Mouse (Mus musculus) forebrain, embryonic 14.5 days (tissue): ENCODE measurements around the gene Cfdp1. TPM values are rescaled to one million over a fixed set of nuclear protein-coding genes. Genes with fewer than 3 reads are reported as not detected.

ENCODE experiments used
- ATAC-seq: fragments of 200-750 bp; cut with Nextera tagmentation; 2 replicates; pipeline ENCODE4 v1.8.0; 2017; ENCODE audit warnings: mild to moderate bottlenecking, moderate library complexity
- DNase-seq: peaks from one replicate; pipeline ENCODE4 v3.0.0-alpha.2; 2015; ENCODE audit warnings: low spot score
- H3K27ac ChIP-seq: fragments of 300-500 bp; sonication (generic); 2 replicates; pipeline ENCODE4 v1.5.1; 2014; ENCODE audit warnings: low read depth, mild to moderate bottlenecking, control low read depth, low read length, moderate library complexity
- H3K27me3 ChIP-seq: fragments of 300-500 bp; sonication (generic); replicated peaks from 2 replicates; pipeline ENCODE4 v1.6.1; 2014; ENCODE audit warnings: low read length, control low read depth, mixed read lengths; ENCODE audit not compliant: control insufficient read depth, insufficient read depth
- H3K36me3 ChIP-seq: fragments of 300-500 bp; sonication (generic); 2 replicates; pipeline ENCODE4 v1.6.1; 2014; ENCODE audit warnings: low read length, control low read depth; ENCODE audit not compliant: control insufficient read depth, insufficient read depth
- H3K4me1 ChIP-seq: fragments of 300-500 bp; sonication (generic); 2 replicates; pipeline ENCODE4 v1.6.1; 2014; ENCODE audit warnings: antibody characterized with exemption, low read length, control low read depth; ENCODE audit not compliant: control insufficient read depth, insufficient read depth
- H3K4me2 ChIP-seq: fragments of 300-500 bp; sonication (generic); 2 replicates; pipeline ENCODE4 v1.6.1; 2014; ENCODE audit warnings: mild to moderate bottlenecking, control low read depth, low read length
- H3K4me3 ChIP-seq: fragments of 300-500 bp; sonication (generic); 2 replicates; pipeline ENCODE4 v1.5.1; 2014; ENCODE audit warnings: low read depth, low read length, control low read depth
- H3K9ac ChIP-seq: fragments of 300-500 bp; sonication (generic); 2 replicates; pipeline ENCODE4 v1.6.1; 2014; ENCODE audit warnings: mild to moderate bottlenecking, low read length, control low read depth, moderate library complexity
- H3K9me3 ChIP-seq: fragments of 300-500 bp; sonication (generic); replicated peaks from 2 replicates; pipeline ENCODE4 v1.6.1; 2016; ENCODE audit warnings: low read length, control low read depth, mixed read lengths; ENCODE audit not compliant: control insufficient read depth
- WGBS: fragments of 180-500 bp; shearing (Covaris S2); extraction: QIAGEN DNeasy Blood & Tissue Kit; methylation state at CpG from one replicate; pipeline ENCODE4 v1.1.7; 2014; 5-methylcytosine and 5-hydroxymethylcytosine counted together
- polyA plus RNA-seq: library from polyadenylated mRNA; unstranded; fragments of >200 nt; fragmentation: Nextera tagmentation; extraction: Ambion mirVana; gene quantifications from 2 replicates; pipeline ENCODE4 v1.2.1, GENCODE M21; 2014

Gene Cfdp1
- polyA plus RNA-seq, 1 experiment from 2014 or later: 173 TPM

DNA sequence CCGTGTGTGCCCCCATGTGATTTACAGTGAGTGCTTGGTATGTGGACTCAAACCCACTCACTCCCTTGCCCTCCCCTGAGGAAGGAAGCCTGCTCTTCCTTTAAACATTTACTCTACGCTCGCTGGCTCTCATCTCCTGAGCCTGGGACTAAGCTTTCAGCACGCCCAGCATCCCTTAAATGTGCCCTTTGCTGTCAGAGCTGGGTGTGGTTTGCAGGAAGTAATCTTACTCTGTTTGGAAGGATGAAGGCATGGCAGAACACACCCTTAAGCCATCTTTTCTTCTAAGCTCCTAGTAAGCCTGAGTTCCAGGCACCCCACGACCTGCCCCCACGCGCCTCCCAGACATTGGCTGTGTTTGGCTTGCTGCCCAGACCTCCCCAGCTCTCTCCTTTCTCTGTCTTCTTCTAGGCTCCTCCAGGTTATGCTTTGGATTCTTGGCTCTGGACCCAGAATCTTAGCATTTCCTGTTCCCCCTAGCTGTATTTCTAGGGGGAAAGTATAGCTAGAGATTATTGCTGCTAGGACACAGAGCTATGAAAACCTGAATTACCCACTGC is 34.1 kb upstream of the Cfdp1 start:
- 0 out of 2 replicates have a peak, but pooled peaks cover 4% of the 10 kb centered on the region for H3K4me1 ChIP-seq
- H3K36me3 ChIP-seq: no peaks in the 10 kb centered on the region
- H3K27me3 ChIP-seq: peaks cover 35% of the 10 kb centered on the region
- no peak overlapping the region for H3K9ac ChIP-seq
- no peak overlapping the region for H3K4me2 ChIP-seq
- no peak overlapping the region for H3K27ac ChIP-seq
- no peaks in the 10 kb centered on the region for H3K9me3 ChIP-seq
- DNase-seq: no peak
- H3K4me3 ChIP-seq: no peak overlapping the region
- WGBS: 39% methylated on average over 7 of the region's 7 CpGs
- ATAC-seq: no peak

DNA sequence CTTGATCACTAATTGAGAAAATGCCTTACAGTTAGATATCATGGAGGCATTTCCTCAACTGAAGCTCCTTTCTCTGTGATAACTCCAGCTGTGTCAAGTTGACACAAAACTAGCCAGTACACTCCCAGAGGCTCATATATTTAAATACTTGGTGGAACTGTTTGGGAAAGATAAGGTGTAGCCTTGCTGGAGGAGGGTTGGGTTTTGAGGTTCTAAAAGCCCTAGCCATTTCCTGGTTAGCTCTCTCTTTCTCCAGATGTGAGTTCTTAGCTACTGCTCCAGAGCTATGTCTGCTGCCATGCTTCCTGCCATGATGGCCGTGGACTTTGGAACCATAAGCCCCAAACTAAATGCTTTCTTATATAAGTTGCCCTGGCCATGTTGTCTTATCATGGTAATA is 33.4 kb upstream of the Cfdp1 start:
- Histone ChIP-seq H3K9me3 (no peaks in the 10 kb centered on the region), H3K4me1 (0 out of 2 replicates have a peak, but pooled peaks cover 4% of the 10 kb centered on the region), H3K9ac (no peak overlapping the region), H3K36me3 (no peaks in the 10 kb centered on the region), H3K4me3 (no peak overlapping the region), H3K4me2 (no peak overlapping the region), H3K27me3 (peaks cover 33% of the 10 kb centered on the region), H3K27ac (no peak overlapping the region)
- no peak for ATAC-seq
- no peak for DNase-seq
- WGBS: 80% methylated on average over 1 of the region's 1 CpGs

DNA sequence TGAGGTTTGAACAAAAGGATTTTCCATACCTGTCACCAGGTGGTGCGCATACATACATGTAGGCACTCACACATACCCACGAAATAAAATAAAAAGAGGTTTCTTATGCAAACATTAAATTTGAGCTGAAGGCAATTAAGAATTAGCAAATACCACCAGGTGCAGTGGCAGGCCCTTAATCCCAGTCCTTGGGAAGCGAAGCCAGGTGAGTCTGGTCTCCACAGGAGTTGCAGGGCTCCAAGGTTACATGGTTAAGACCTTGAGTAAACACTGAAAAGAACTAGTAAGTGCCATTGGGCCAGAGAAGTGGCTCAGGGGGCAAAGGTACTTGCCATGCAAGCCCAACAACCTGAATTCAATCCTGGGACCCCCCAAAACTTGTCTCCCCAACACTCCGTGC is 29.5 kb upstream of the Cfdp1 start:
- no peak overlapping the region for H3K9ac ChIP-seq
- H3K36me3 ChIP-seq: no peaks in the 10 kb centered on the region
- 86% methylated on average over 4 of the region's 4 CpGs for WGBS
- no peaks in the 10 kb centered on the region for H3K4me1 ChIP-seq
- H3K27ac ChIP-seq: no peak overlapping the region
- no peaks in the 10 kb centered on the region for H3K27me3 ChIP-seq
- H3K9me3 ChIP-seq: no peaks in the 10 kb centered on the region
- DNase-seq: no peak
- no peak overlapping the region for H3K4me3 ChIP-seq
- ATAC-seq: no peak
- H3K4me2 ChIP-seq: no peak overlapping the region

DNA sequence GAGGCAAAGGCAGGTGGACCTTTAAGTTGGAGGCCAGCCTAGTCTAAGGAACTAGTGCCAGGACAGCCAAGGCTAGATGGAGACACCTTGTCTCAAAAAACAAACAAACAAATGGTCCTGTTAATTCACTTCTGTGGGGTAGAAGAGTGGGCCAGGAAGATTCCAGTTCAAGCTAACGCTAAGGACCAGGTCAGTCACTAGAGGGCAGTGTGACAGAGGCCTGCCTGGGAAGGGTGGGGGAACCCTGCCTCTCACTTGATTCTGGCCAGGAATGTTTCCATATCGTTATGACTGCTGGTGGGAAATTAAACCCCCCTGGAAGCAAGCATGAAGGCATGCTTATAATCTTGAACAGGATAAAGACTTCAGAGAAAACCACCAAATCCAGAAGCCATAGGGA is 27.5 kb upstream of the Cfdp1 start:
- Histone ChIP-seq H3K4me2 (no peak overlapping the region), H3K36me3 (no peaks in the 10 kb centered on the region), H3K4me1 (no peaks in the 10 kb centered on the region), H3K27ac (no peak overlapping the region), H3K9ac (no peak overlapping the region), H3K4me3 (no peak overlapping the region), H3K27me3 (no peaks in the 10 kb centered on the region), H3K9me3 (no peaks in the 10 kb centered on the region)
- ATAC-seq: 0 out of 2 replicates have a peak, but pooled peaks have one; percentile 23
- WGBS: 0% methylated on average over 2 of the region's 2 CpGs
- DNase-seq: peak; percentile 68

DNA sequence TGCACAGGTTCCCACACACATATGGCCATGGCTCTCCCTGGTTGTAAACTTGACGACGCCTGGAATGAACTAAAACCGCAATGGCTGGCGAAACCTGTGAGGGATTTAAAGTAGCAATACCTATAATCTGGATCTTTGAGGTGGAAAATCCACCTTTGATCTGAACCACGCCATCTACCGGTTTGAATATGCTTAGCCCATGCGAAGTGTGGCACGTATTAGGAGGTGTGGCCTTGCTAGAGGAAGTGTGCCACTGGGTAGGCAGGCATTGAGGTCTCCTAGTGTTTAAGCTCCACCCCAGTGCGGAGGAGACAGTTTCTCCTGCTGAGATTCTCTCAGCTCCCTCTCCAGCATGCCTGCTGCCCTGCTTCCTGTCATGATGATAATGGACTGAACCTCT is 23.6 kb upstream of the Cfdp1 start:
- 72% methylated on average over 9 of the region's 9 CpGs for WGBS
- Histone ChIP-seq H3K27me3 (no peaks in the 10 kb centered on the region), H3K4me1 (peaks cover 5% of the 10 kb centered on the region), H3K9ac (no peak overlapping the region), H3K9me3 (no peaks in the 10 kb centered on the region), H3K36me3 (no peaks in the 10 kb centered on the region), H3K4me2 (no peak overlapping the region), H3K4me3 (no peak overlapping the region), H3K27ac (no peak overlapping the region)
- DNase-seq: no peak
- no peak for ATAC-seq

DNA sequence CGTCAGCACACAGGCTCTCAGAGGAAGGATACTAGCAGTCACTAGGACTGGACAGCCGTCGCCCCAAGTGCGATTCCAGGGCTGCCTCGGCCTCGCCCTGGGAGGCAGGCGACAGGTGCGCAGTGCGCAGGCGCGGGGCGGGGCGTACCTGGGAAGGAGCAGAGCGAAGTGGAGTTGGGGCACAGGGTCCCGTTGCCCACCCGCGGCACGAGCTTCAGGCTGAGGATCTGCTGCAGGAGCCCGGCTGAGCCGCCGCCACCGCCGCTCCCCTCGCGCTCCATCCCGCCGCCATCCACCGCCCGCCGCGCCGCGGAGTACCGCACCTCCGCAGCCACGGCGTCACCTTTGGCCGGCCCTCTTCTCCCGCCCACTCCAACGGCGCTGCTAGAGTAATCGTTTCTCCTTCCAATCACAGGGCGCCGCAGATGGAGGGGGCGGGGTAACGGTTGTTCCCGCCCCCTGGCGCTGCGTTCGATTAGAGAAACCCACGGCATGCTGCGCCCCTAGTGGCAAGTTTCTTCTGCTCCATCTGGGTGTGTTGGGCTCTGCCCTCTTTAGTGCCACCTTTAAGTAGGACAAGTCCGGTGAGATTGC is 22.4 kb upstream of the Cfdp1 start, which contains the start of gene Tmem170:
Tmem170 (minus strand) TSS at position 396 of the 594 bp plus-strand sequence.
- Histone ChIP-seq H3K9ac (peak within 1 kb of the TSS; percentile 68), H3K27me3 (no peaks in the 10 kb centered on the region), H3K4me2 (peak within 1 kb of the TSS; percentile 76), H3K9me3 (no peaks in the 10 kb centered on the region), H3K4me3 (peak within 1 kb of the TSS; percentile 73), H3K27ac (peak within 1 kb of the TSS; percentile 44; the same call in 1 of the 2 replicates), H3K36me3 (no peaks in the 10 kb centered on the region), H3K4me1 (peaks cover 5% of the 10 kb centered on the region)
- WGBS: under 1% methylated on average over 47 of the region's 53 CpGs
- DNase-seq: peak; percentile 98
- peak; percentile 98 for ATAC-seq

DNA sequence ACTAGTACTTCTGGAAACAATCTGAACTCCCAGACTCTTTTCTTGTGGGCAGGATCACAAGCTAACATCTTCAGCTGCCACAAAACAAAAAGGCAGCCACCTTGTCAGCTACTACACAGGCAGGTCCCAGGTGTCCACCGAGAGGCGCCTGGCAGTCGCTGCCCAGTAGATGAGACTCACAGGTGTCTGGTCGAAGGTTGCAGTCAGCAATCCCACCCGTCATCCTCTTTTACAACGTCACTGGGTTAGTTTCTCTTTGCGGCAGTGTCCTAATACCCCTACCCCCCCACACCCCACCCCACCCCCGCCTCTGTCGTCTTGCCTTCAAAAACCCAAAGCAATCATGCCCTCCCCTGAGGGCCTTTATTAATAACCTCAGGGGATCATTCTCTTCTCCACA is 21.7 kb upstream of the Cfdp1 start:
- DNase-seq (no peak), ATAC-seq (no peak)
- peak overlapping the region; percentile 68 for H3K9ac ChIP-seq
- H3K4me2 ChIP-seq: peak overlapping the region; percentile 76
- peak overlapping the region; percentile 73 for H3K4me3 ChIP-seq
- no peaks in the 10 kb centered on the region for H3K36me3 ChIP-seq
- H3K27me3 ChIP-seq: no peaks in the 10 kb centered on the region
- 28% methylated on average over 9 of the region's 9 CpGs for WGBS
- H3K27ac ChIP-seq: no peak overlapping the region
- peaks cover 5% of the 10 kb centered on the region for H3K4me1 ChIP-seq
- no peaks in the 10 kb centered on the region for H3K9me3 ChIP-seq

DNA sequence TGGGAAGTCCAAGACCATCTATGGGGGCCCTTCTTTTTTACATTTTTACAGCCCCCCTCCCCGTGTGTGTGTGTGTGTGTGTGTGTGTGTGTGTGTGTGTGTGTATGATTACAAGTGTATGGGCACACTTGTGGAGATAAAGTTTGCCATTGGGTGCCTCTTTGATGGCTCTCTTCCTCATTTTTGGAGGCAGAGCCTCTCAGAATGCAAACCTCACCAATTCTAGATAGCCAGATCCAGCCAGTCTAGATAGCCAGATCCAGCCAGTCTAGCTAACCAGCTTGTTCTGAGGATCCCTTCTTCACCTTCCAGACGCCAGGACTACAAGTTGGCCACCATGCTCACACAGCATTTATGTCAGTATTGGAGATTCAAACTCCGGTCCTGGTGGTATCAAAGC is 17.2 kb upstream of the Cfdp1 start:
- 91% methylated on average over 3 of the region's 3 CpGs for WGBS
- no peak for DNase-seq
- H3K9me3 ChIP-seq: no peaks in the 10 kb centered on the region

DNA sequence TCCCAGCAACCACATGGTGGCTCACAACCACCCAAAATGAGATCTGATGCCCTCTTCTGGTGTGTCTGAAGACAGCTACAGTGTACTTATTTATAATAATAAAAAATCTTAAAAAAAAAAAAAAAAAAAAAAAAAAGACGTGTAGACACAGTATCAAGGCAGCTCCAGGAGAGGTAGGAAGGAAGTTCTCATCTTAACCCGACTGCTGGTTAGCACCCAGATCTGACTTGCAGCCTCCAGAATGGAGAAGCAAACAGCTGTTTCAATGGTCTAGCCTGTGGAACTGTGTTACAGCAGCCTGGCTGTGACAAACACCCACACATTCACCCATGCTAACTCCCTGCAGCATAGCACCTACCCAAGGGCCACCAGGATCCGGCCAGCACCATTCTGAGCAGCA is 16.3 kb upstream of the Cfdp1 start:
- H3K4me3 ChIP-seq: no peak overlapping the region
- no peak overlapping the region for H3K27ac ChIP-seq
- H3K27me3 ChIP-seq: no peaks in the 10 kb centered on the region
- no peak overlapping the region for H3K9ac ChIP-seq
- ATAC-seq (no peak), DNase-seq (no peak)
- H3K9me3 ChIP-seq: no peaks in the 10 kb centered on the region
- no peaks in the 10 kb centered on the region; the same call in 1 of the 2 replicates for H3K4me1 ChIP-seq
- no peak overlapping the region for H3K4me2 ChIP-seq
- peaks cover 7% of the 10 kb centered on the region; the same call in 1 of the 2 replicates for H3K36me3 ChIP-seq
- WGBS: 91% methylated on average over 3 of the region's 3 CpGs

More for the DNA sequence above, 17.2 kb upstream of the Cfdp1 start:
- H3K36me3 ChIP-seq: no peaks in the 10 kb centered on the region
- no peak overlapping the region for H3K27ac ChIP-seq
- ATAC-seq: no peak
- H3K4me3 ChIP-seq: no peak overlapping the region
- no peaks in the 10 kb centered on the region for H3K27me3 ChIP-seq
- no peak overlapping the region for H3K9ac ChIP-seq
- peaks cover 5% of the 10 kb centered on the region for H3K4me1 ChIP-seq
- no peak overlapping the region for H3K4me2 ChIP-seq
